Mouse (Mus musculus): ENCODE data around the gene Frmd4a.
"Not testable (repeated sequence)": the region's sequence is repeated elsewhere in the genome, so short reads cannot be mapped to it uniquely, and the experiment has no call there.

Gene Frmd4a

GRCm38 (mm10) chr2:4335881-4336280 is 318.4 kb downstream of the Frmd4a start:
- DNase-seq (ENCODE audit: low spot score in 2 of 2) = no peak

GRCm38 (mm10) chr2:4338290-4338689 is 320.8 kb downstream of the Frmd4a start:
- not testable (repeated sequence) for DNase-seq (ENCODE audit: low spot score in 2 of 2)

GRCm38 (mm10) chr2:4339128-4339527 is 321.6 kb downstream of the Frmd4a start:
- DNase-seq (ENCODE audit: low spot score in 2 of 2) = no peak

GRCm38 (mm10) chr2:4339530-4340218 is 322.2 kb downstream of the Frmd4a start:
- DNase-seq (ENCODE audit: low spot score in 2 of 2) = no peak

GRCm38 (mm10) chr2:4340378-4340777 is 322.9 kb downstream of the Frmd4a start:
- DNase-seq (ENCODE audit: low spot score in 2 of 2) = no peak

- DNase-seq (ENCODE audit: low spot score in 2 of 2) = no peak
Observed at GRCm38 (mm10) chr2:4341141-4341540, 323.6 kb downstream of the Frmd4a start.

GRCm38 (mm10) chr2:4342005-4342404 is 324.5 kb downstream of the Frmd4a start:
- no peak for DNase-seq (ENCODE audit: low spot score in 2 of 2)

GRCm38 (mm10) chr2:4344411-4344810 is 326.9 kb downstream of the Frmd4a start:
- DNase-seq (ENCODE audit: low spot score in 2 of 2) = no peak

- DNase-seq (ENCODE audit: low spot score in 2 of 2) = no peak
Observed at GRCm38 (mm10) chr2:4346232-4346631, 328.7 kb downstream of the Frmd4a start.

- DNase-seq (ENCODE audit: low spot score in 2 of 2) = no peak
Observed at GRCm38 (mm10) chr2:4346953-4347352, 329.4 kb downstream of the Frmd4a start.

GRCm38 (mm10) chr2:4347782-4348181 is 330.3 kb downstream of the Frmd4a start:
- no peak for DNase-seq (ENCODE audit: low spot score in 2 of 2)

- DNase-seq (ENCODE audit: low spot score in 2 of 2) = no peak
Observed at GRCm38 (mm10) chr2:4348509-4348908, 331.0 kb downstream of the Frmd4a start.

GRCm38 (mm10) chr2:4356812-4357384 is 339.4 kb downstream of the Frmd4a start:
- DNase-seq (ENCODE audit: low spot score in 2 of 2) = no peak

GRCm38 (mm10) chr2:4361981-4362834 is 344.7 kb downstream of the Frmd4a start:
- no peak for DNase-seq (ENCODE audit: low spot score in 2 of 2)

- DNase-seq (ENCODE audit: low spot score in 2 of 2) = no peak
Observed at GRCm38 (mm10) chr2:4364908-4365307, 347.4 kb downstream of the Frmd4a start.

- no peak for DNase-seq (ENCODE audit: low spot score in 2 of 2)
Observed at GRCm38 (mm10) chr2:4368544-4368943, 351.0 kb downstream of the Frmd4a start.

- DNase-seq (ENCODE audit: low spot score in 2 of 2) = no peak
Observed at GRCm38 (mm10) chr2:4370499-4370898, 353.0 kb downstream of the Frmd4a start.

- no peak for DNase-seq (ENCODE audit: low spot score in 2 of 2)
Observed at GRCm38 (mm10) chr2:4371341-4371740, 353.8 kb downstream of the Frmd4a start.

GRCm38 (mm10) chr2:4378844-4379243 is 361.3 kb downstream of the Frmd4a start:
- DNase-seq (ENCODE audit: low spot score in 2 of 2) = no peak

GRCm38 (mm10) chr2:4380435-4380834 is 362.9 kb downstream of the Frmd4a start:
- no peak for DNase-seq (ENCODE audit: low spot score in 2 of 2)

GRCm38 (mm10) chr2:4380926-4381325 is 363.4 kb downstream of the Frmd4a start:
- no peak for DNase-seq (ENCODE audit: low spot score in 2 of 2)

GRCm38 (mm10) chr2:4386468-4386867 is 369.0 kb downstream of the Frmd4a start:
- DNase-seq (ENCODE audit: low spot score in 2 of 2) = no peak

- no peak for DNase-seq (ENCODE audit: low spot score in 2 of 2)
Observed at GRCm38 (mm10) chr2:4389330-4389729, 371.8 kb downstream of the Frmd4a start.
